12 mouse cellular contexts compared by ENCODE assay signal in the genomic region with DNA sequence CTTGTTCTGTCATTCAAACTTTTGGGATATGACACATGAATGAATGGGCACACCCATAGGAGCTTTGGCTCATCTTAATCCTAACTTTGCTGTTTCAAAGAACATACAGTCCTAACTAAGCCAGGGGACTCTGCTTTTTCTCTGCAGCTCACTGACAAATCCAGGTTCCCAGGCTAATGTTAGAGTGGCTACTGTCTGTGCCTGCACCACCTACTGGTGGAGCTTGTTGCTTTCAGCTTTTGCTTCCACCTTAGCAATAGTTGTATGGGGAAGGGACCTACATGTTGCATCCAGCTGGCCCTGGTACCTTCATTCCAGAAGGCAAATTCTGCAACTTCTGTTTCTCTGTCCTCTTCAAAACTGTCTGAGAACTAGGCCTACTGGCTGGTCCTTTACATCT.
A peak's percentile ranks its signal among the peaks of the same experiment; 100 is the strongest.
DNase-seq lines count a peak whose midpoint lies in the region; ATAC-seq and TF ChIP-seq lines count a peak whose summit lies in the region.
"Had no signal": no experiment of that assay in that cellular context is flagged by ENCODE, and none has a peak within 500 bp of the region (broad histone marks: within the 10 kb centered on the region; RNA-seq: fewer than 3 reads in every experiment).

No protein-coding gene starts in this region.

- H3K4me3 ChIP-seq in lung, postnatal 0 days (ENCODE audit: low read depth, low read length) = no peak overlapping the region
- H3K4me3 ChIP-seq: heart, embryonic 13.5 days; midbrain, embryonic 12.5 days had no signal

- no peaks in the 10 kb centered on the region for H3K4me1 ChIP-seq in lung, postnatal 0 days (ENCODE audit: insufficient read depth, low read depth, low read length)
- H3K4me1 ChIP-seq: heart, embryonic 13.5 days; midbrain, embryonic 12.5 days had no signal

- H3K36me3 ChIP-seq in lung, postnatal 0 days (ENCODE audit: insufficient read depth, low read length) = no peaks in the 10 kb centered on the region
- H3K36me3 ChIP-seq: heart, embryonic 13.5 days; midbrain, embryonic 12.5 days had no signal

- H3K9ac ChIP-seq in lung, postnatal 0 days (replicated peaks; ENCODE audit: low read depth) = no peak overlapping the region
- H3K9ac ChIP-seq: heart, embryonic 13.5 days; midbrain, embryonic 12.5 days had no signal

- ATAC-seq in lung, postnatal 0 days = no peak

- no peak for TF ChIP-seq EP300 in lung, postnatal 0 days (IDR thresholded peaks at IDR 0.05)

- DNase-seq in heart, adult 18-20 months = peak; percentile 1 to 19
- no peak for DNase-seq in heart, adult 9 months (ENCODE audit: low spot score in 2 of 2)
- DNase-seq in lung, postnatal 0 days (ENCODE audit: low spot score) = no peak
- no peak for DNase-seq in lung, postnatal 10 days
- peak; percentile 44 for DNase-seq in embryo, embryonic 11 days
- DNase-seq in right cerebral cortex, postnatal 36 days (ENCODE audit: low spot score in 2 of 2) = peak; percentile 4 to 30
- DNase-seq in spleen, postnatal 14 days (ENCODE audit: low spot score in 2 of 2) = no peak
- DNase-seq in thymus, postnatal 10 days (ENCODE audit: low spot score in 2 of 2) = no peak
- DNase-seq: kidney, postnatal 25 days had no signal

- H3K4me2 ChIP-seq in lung, postnatal 0 days (replicated peaks; ENCODE audit: low read depth, low read length) = no peak overlapping the region
- H3K4me2 ChIP-seq: heart, embryonic 13.5 days; liver, embryonic 11.5 days; midbrain, embryonic 12.5 days had no signal

- no peak overlapping the region for H3K27ac ChIP-seq in lung, postnatal 0 days (ENCODE audit: low read length)
- H3K27ac ChIP-seq: heart, embryonic 13.5 days; midbrain, embryonic 12.5 days had no signal

- peak; percentile 50 for TF ChIP-seq CTCF in lung, postnatal 0 days (IDR thresholded peaks at IDR 0.05)

- H3K27me3 ChIP-seq in lung, postnatal 0 days (replicated peaks; ENCODE audit: insufficient read depth, low read length) = no peaks in the 10 kb centered on the region
- H3K27me3 ChIP-seq: midbrain, embryonic 12.5 days had no signal

- H3K9me3 ChIP-seq in lung, postnatal 0 days (ENCODE audit: low read length) = no peaks in the 10 kb centered on the region
- H3K9me3 ChIP-seq: heart, embryonic 13.5 days; midbrain, embryonic 12.5 days had no signal

Comparison
In these comparisons a context has a peak if more than half of its experiments do, and no peak if none do; other contexts are left out.
1. DNase-seq: peak in heart, adult 18-20 months (2 of 2), embryo, embryonic 11 days (single experiment) and right cerebral cortex, postnatal 36 days (2 of 2); none in heart, adult 9 months (0 of 2), lung, postnatal 0 days (single experiment), lung, postnatal 10 days (single experiment), spleen, postnatal 14 days (0 of 2) and thymus, postnatal 10 days (0 of 2).